Mouse (Mus musculus) limb, embryonic 13.5 days (tissue): ENCODE data around the gene Vgll2. TPM values are rescaled to one million over a fixed set of nuclear protein-coding genes. Genes with fewer than 3 reads are reported as not detected.

Experiments used
- ATAC-seq: fragments of 200-750 bp; cut with Nextera tagmentation; 2 replicates; pipeline ENCODE4 v1.8.0; 2017; ENCODE audit warnings: low read depth, moderate number of reproducible peaks, moderate TSS enrichment; ENCODE audit not compliant: low FRiP score
- H3K27ac ChIP-seq: fragments of 300-500 bp; sonication (generic); 2 replicates; pipeline ENCODE4 v1.5.1; 2015; ENCODE audit warnings: inconsistent platforms, mild to moderate bottlenecking, moderate library complexity
- H3K27me3 ChIP-seq: fragments of 300-500 bp; sonication (generic); 2 replicates; pipeline ENCODE4 v1.6.1; 2015; ENCODE audit warnings: mild to moderate bottlenecking, inconsistent platforms
- H3K36me3 ChIP-seq: fragments of 300-500 bp; sonication (generic); 2 replicates; pipeline ENCODE4 v1.6.1; 2015; ENCODE audit warnings: inconsistent platforms, mild to moderate bottlenecking, moderate library complexity
- H3K4me1 ChIP-seq: fragments of 300-500 bp; sonication (generic); 2 replicates; pipeline ENCODE4 v1.6.1; 2015; ENCODE audit warnings: inconsistent platforms
- H3K4me2 ChIP-seq: fragments of 300-500 bp; sonication (generic); replicated peaks from 2 replicates; pipeline ENCODE4 v1.6.1; 2015; ENCODE audit warnings: inconsistent platforms, mild to moderate bottlenecking, moderate library complexity
- H3K4me3 ChIP-seq: fragments of 300-500 bp; sonication (generic); 2 replicates; pipeline ENCODE4 v1.5.1; 2015; ENCODE audit warnings: moderate library complexity, mild to moderate bottlenecking, inconsistent platforms
- H3K9ac ChIP-seq: fragments of 300-500 bp; sonication (generic); 2 replicates; pipeline ENCODE4 v1.6.1; 2015; ENCODE audit warnings: mild to moderate bottlenecking, inconsistent platforms
- H3K9me3 ChIP-seq: fragments of 300-500 bp; sonication (generic); 2 replicates; pipeline ENCODE4 v1.6.1; 2016; ENCODE audit warnings: inconsistent platforms
- WGBS: fragments of 180-500 bp; shearing (Covaris S2); methylation state at CpG from one replicate; pipeline ENCODE4 v1.1.7; 2015; 5-methylcytosine and 5-hydroxymethylcytosine counted together
- polyA plus RNA-seq: library from polyadenylated mRNA; unstranded; fragments of >200 nt; fragmentation: Nextera tagmentation; extraction: Ambion mirVana; gene quantifications from 2 replicates; pipeline ENCODE4 v1.2.1, GENCODE M21; 2015

Vgll2 gene
- polyA plus RNA-seq, 1 experiment from 2014 or later = 31.9 TPM

DNA sequence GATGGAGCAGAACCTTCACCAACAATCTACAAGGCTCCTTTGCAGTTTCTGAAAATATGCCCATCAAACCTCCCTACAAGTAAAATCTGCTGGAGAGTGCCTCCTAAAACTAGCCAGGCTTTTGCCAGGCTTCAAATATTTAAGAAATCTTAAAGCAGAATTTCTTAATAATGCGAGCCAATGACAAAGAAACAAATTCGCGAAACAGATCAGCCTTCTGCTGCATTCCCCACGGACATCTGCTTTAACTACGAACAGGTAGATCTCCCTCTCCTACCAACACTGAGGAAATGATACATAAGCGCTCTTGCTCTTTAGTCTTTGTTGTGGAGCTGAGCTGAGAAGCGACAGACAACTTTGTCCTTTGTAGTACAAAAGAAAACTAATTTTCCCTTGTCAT, 3.5 kb downstream of the Vgll2 start:
- Histone ChIP-seq H3K27ac (no peak overlapping the region), H3K4me2 (0 out of 2 replicates have a peak overlapping the region, but pooled peaks have one; percentile 7), H3K9me3 (no peaks in the 10 kb centered on the region), H3K36me3 (no peaks in the 10 kb centered on the region), H3K4me1 (peaks cover 25% of the 10 kb centered on the region), H3K9ac (no peak overlapping the region), H3K27me3 (peaks cover 96% of the 10 kb centered on the region), H3K4me3 (no peak overlapping the region)
- no peak for ATAC-seq
- 10% methylated on average over 7 of the region's 7 CpGs for WGBS

DNA sequence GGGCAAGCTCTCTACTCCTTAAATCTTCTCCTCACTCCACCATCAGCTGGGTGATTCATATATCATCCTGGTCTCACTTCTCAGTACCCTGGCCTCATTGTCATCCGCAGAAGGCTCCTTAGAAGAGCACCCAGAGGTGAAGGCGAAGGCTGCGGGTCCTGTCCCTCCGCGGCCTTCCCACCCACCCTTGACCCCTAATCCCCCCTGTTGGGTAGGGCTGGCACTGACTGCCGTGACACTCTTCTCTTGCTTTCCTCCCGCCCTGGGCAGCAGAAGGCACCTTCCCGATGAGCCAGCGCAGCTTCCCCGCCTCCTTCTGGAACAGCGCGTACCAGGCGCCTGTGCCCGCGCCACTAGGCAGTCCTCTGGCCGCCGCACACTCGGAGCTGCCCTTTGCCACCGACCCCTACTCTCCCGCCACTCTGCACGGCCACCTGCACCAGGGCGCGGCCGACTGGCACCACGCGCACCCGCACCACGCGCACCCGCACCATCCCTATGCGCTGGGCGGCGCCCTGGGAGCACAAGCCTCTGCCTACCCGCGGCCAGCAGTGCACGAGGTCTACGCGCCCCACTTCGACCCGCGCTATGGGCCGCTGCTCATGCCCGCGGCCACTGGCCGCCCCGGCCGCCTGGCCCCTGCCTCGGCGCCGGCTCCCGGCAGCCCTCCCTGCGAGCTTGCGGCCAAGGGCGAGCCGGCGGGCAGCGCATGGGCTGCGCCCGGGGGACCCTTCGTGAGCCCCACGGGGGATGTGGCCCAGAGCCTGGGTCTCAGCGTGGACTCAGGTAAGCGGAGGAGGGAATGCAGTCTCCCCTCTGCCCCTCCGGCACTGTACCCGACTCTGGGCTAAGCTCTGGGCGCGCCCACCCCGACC, 5.1 kb downstream of the Vgll2 start:
- ATAC-seq = no peak
- peaks cover 97% of the 10 kb centered on the region for H3K27me3 ChIP-seq
- H3K4me3 ChIP-seq = peak overlapping the region; percentile 47
- H3K36me3 ChIP-seq = no peaks in the 10 kb centered on the region
- H3K4me2 ChIP-seq = peak overlapping the region; percentile 82
- H3K9ac ChIP-seq = peak overlapping the region; percentile 60
- no peaks in the 10 kb centered on the region for H3K9me3 ChIP-seq
- WGBS = 1% methylated on average over 60 of the region's 68 CpGs
- H3K4me1 ChIP-seq = peaks cover 16% of the 10 kb centered on the region
- H3K27ac ChIP-seq = no peak overlapping the region

DNA sequence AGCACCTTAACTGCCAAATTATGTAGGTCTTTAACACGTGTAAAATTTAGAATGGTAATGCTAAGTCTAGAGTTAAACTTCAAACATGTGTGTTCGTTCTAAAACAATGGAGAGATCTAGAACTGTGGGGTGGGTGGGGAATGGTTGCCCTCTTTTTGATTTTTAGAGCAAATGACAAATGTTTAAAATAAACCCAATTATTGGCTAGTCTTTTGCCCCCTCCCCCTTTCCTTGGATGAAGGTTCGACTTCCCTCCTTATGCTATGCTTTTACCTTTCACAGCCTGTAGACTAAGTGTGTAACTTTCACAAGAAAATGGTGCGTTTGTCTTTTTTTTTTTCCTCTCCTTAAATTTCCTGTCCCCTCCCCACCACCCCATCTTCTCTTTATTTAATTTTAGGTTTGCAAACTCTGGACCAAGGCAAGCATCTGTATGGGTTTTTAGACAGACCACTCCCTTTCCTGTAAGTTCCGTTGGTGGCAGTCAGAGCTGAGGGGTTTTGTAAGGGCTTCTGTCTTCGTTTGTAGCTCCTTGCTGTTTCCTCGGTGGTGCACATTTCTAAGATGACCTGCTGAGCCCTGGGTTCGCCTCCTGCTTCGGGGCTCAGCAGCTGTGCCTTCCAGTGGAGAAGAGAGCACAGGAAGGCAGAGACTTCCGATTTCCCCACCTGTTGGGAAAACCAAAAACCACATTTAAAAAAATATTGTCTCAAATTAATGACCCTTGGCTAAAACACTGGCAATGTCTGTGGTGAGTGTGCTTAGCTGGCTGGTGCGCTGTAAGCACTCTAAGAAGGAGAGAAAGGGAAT, 6.5 kb downstream of the Vgll2 start:
- no peak for ATAC-seq
- 3% methylated on average over 11 of the region's 11 CpGs for WGBS

GRCm38 (mm10) chr10:52029421-52030080, 7.2 kb downstream of the Vgll2 start:
- WGBS = 2% methylated on average over 10 of the region's 10 CpGs
- H3K9ac ChIP-seq = no peak overlapping the region
- no peaks in the 10 kb centered on the region for H3K36me3 ChIP-seq
- peak; percentile 41 for ATAC-seq
- H3K4me1 ChIP-seq = peaks cover 9% of the 10 kb centered on the region
- H3K4me3 ChIP-seq = no peak overlapping the region
- peaks cover 80% of the 10 kb centered on the region for H3K27me3 ChIP-seq
- H3K27ac ChIP-seq = 0 out of 2 replicates have a peak overlapping the region, but pooled peaks have one; percentile 15
- no peak overlapping the region for H3K4me2 ChIP-seq
- no peaks in the 10 kb centered on the region for H3K9me3 ChIP-seq

More for the DNA sequence above, 6.5 kb downstream of the Vgll2 start:
- Histone ChIP-seq H3K9me3 (no peaks in the 10 kb centered on the region), H3K4me1 (peaks cover 9% of the 10 kb centered on the region), H3K27ac (0 out of 2 replicates have a peak overlapping the region, but pooled peaks have one; percentile 15), H3K4me2 (no peak overlapping the region), H3K4me3 (no peak overlapping the region), H3K9ac (no peak overlapping the region), H3K27me3 (peaks cover 87% of the 10 kb centered on the region), H3K36me3 (no peaks in the 10 kb centered on the region)

DNA sequence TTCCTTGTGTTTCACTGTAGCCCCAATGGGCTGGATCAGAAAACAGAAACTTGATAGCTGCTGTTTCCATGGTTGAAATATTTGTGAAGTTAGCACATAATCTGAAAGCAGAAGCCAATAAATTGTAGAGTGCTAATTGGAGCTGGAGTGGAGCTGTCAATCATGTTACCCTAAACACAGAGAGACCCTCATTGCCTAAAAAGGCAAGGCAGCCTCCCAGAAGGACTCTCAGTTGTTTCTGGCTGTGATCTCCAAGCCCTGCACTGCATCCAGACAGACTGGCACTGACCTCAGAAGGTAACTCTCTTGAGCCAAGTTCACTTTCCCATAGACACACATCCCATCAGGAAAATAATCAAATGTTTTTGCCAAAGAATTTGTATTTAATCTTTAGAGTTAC, 11.4 kb downstream of the Vgll2 start:
- peaks cover 42% of the 10 kb centered on the region for H3K27me3 ChIP-seq
- no peak overlapping the region for H3K4me3 ChIP-seq
- ATAC-seq = no peak
- H3K27ac ChIP-seq = no peak overlapping the region
- no peaks in the 10 kb centered on the region for H3K9me3 ChIP-seq
- H3K4me2 ChIP-seq = no peak overlapping the region
- no peak overlapping the region for H3K9ac ChIP-seq
- no peaks in the 10 kb centered on the region for H3K36me3 ChIP-seq
- H3K4me1 ChIP-seq = no peaks in the 10 kb centered on the region

DNA sequence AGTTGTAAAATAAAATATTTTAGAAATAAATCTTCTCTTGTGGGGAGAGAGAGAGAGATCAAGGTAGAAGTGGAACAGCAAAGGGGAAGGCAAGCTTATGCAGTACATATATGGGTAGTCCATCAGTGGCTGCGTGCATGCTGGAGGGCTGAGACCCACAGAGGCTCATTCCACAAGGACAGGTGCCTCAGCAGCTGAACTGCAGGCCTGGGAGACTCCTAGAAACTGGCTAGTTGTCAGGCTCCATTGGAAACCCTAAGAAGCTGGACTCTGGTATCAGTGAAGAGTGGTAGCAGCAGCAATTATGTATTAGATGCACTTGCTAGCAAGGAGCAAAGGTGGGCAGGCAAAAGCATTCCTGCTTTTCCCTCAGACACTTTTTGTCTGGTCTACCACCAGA, 17.1 kb downstream of the Vgll2 start:
- 71% methylated on average over 1 of the region's 1 CpGs for WGBS
- no peaks in the 10 kb centered on the region for H3K9me3 ChIP-seq

GRCm38 (mm10) chr10:52043086-52043485, 20.8 kb downstream of the Vgll2 start:
- no peak for ATAC-seq
- Histone ChIP-seq H3K9ac (no peak overlapping the region), H3K36me3 (no peaks in the 10 kb centered on the region), H3K4me1 (no peaks in the 10 kb centered on the region), H3K4me3 (no peak overlapping the region), H3K27me3 (no peaks in the 10 kb centered on the region; the same call in 1 of the 2 replicates), H3K27ac (no peak overlapping the region), H3K9me3 (no peaks in the 10 kb centered on the region), H3K4me2 (no peak overlapping the region)
- 81% methylated on average over 5 of the region's 5 CpGs for WGBS

More for the DNA sequence above, 17.1 kb downstream of the Vgll2 start:
- no peak overlapping the region for H3K27ac ChIP-seq
- no peaks in the 10 kb centered on the region for H3K36me3 ChIP-seq
- no peak overlapping the region for H3K4me2 ChIP-seq
- H3K9ac ChIP-seq = no peak overlapping the region
- peaks cover 5% of the 10 kb centered on the region; the same call in 1 of the 2 replicates for H3K27me3 ChIP-seq
- no peaks in the 10 kb centered on the region for H3K4me1 ChIP-seq
- ATAC-seq = no peak
- H3K4me3 ChIP-seq = no peak overlapping the region

- no peaks in the 10 kb centered on the region; the same call in 1 of the 2 replicates for H3K27me3 ChIP-seq
- H3K4me1 ChIP-seq = no peaks in the 10 kb centered on the region
- no peak overlapping the region for H3K4me2 ChIP-seq
- H3K9me3 ChIP-seq = no peaks in the 10 kb centered on the region
- no peak overlapping the region for H3K27ac ChIP-seq
- no peak for ATAC-seq
- WGBS = 74% methylated on average over 3 of the region's 3 CpGs
- H3K4me3 ChIP-seq = no peak overlapping the region
- no peaks in the 10 kb centered on the region for H3K36me3 ChIP-seq
- no peak overlapping the region for H3K9ac ChIP-seq
Measured at GRCm38 (mm10) chr10:52048287-52048686, 26.0 kb downstream of the Vgll2 start.

GRCm38 (mm10) chr10:52072482-52072881, 50.2 kb downstream of the Vgll2 start:
- Histone ChIP-seq H3K4me3 (no peak overlapping the region), H3K9ac (no peak overlapping the region), H3K27ac (no peak overlapping the region), H3K9me3 (no peaks in the 10 kb centered on the region), H3K4me1 (no peaks in the 10 kb centered on the region), H3K4me2 (no peak overlapping the region), H3K27me3 (no peaks in the 10 kb centered on the region), H3K36me3 (no peaks in the 10 kb centered on the region)
- 0 out of 2 replicates have a peak, but pooled peaks have one; percentile 57 for ATAC-seq
